Mouse (Mus musculus) forebrain, postnatal 0 days (tissue): ENCODE data around the gene Iqcd. TPM values are rescaled to one million over a fixed set of nuclear protein-coding genes. Genes with fewer than 3 reads are reported as not detected.

Experiments used
- ATAC-seq: fragments of 200-750 bp; cut with Nextera tagmentation; 2 replicates; pipeline ENCODE4 v1.8.0; 2017; ENCODE audit warnings: mild to moderate bottlenecking, moderate library complexity
- DNase-seq: peaks from one replicate; pipeline ENCODE4 v3.0.0-alpha.2; 2015
- H3K27ac ChIP-seq: fragments of 300-500 bp; sonication (generic); 2 replicates; pipeline ENCODE4 v1.5.1; 2014; ENCODE audit warnings: low read depth, mild to moderate bottlenecking, antibody characterized with exemption, low read length, moderate library complexity, mixed read lengths
- H3K27me3 ChIP-seq: fragments of 300-500 bp; sonication (generic); 2 replicates; pipeline ENCODE4 v1.6.1; 2014; ENCODE audit warnings: mild to moderate bottlenecking, low read length, mixed read lengths; ENCODE audit not compliant: insufficient read depth
- H3K36me3 ChIP-seq: fragments of 300-500 bp; sonication (generic); 2 replicates; pipeline ENCODE4 v1.6.1; 2014; ENCODE audit warnings: mild to moderate bottlenecking, moderate library complexity; ENCODE audit not compliant: insufficient read depth
- H3K4me1 ChIP-seq: fragments of 300-500 bp; sonication (generic); 2 replicates; pipeline ENCODE4 v1.6.1; 2014; ENCODE audit warnings: antibody characterized with exemption; ENCODE audit not compliant: insufficient read depth
- H3K4me2 ChIP-seq: fragments of 300-500 bp; sonication (generic); 2 replicates; pipeline ENCODE4 v1.6.1; 2014; ENCODE audit warnings: low read depth, mild to moderate bottlenecking, moderate library complexity
- H3K4me3 ChIP-seq: fragments of 300-500 bp; sonication (generic); 2 replicates; pipeline ENCODE4 v1.5.1; 2014; ENCODE audit warnings: low read depth, low read length, mixed read lengths
- H3K9ac ChIP-seq: fragments of 300-500 bp; sonication (generic); 2 replicates; pipeline ENCODE4 v1.6.1; 2014; ENCODE audit warnings: mild to moderate bottlenecking
- H3K9me3 ChIP-seq: fragments of 300-500 bp; sonication (generic); 2 replicates; pipeline ENCODE4 v1.6.1; 2016; ENCODE audit warnings: low read length
- CTCF ChIP-seq: sonication (generic); IDR thresholded peaks from 2 replicates; pipeline ENCODE4 v1.5.1; 2016; ENCODE audit warnings: antibody characterized with exemption, control low read depth, low read depth
- WGBS: fragments of 180-500 bp; shearing (Covaris S2); extraction: QIAGEN DNeasy Blood & Tissue Kit; methylation state at CpG from one replicate; pipeline ENCODE4 v1.1.7; 2014; 5-methylcytosine and 5-hydroxymethylcytosine counted together
- polyA plus RNA-seq: library from polyadenylated mRNA; unstranded; fragments of >200 nt; fragmentation: Nextera tagmentation; extraction: Ambion mirVana; gene quantifications from 2 replicates; pipeline ENCODE4 v1.2.1, GENCODE M21; 2015
- total RNA-seq: library from RNA; depleted of rRNA; stranded (reverse); fragments of >200 nt; gene quantifications from 2 replicates; pipeline ENCODE4 v1.2.3, GENCODE M21; 2014

The Iqcd gene
- total and polyA plus RNA-seq, 2 experiments from 2014 or later = 1.8 to 2.0 TPM

DNA sequence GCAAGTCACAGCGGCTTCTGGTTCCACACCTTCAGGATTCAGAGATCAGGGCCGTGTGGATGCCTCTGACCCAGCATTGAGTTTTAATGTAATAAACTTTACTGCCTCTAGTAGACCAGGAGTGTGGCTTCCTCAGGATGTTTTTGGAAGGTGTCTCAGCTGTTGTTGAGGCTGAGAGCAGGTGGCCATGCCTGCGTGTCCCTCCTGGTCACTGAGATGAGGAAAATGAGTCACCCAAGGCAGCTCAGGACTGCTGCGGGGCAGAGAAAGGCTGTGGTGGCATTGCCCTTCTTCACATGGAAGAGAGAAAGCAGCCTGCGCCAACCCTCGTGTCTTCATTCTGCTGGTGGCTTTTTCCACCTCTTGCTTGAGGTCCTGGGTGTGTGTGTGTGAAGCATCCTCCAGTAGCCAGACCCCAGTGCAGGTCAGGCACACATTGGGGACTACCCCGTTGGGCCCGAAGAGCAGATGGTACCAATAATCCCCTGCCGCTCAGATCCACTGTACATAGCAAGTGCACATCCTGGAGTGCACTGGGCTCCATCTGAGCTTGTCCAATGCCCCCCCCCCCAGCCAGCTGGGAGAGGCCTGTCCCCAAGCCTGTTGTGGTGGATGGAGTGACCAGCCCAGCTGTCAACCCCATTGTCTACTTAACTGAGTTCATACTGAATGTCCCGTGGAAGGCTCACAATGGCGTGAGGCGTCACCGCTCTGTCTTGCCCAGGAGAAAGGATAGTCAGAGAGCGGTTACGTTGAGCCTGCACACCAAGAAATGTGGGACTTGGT lies 38.9 kb downstream of the Iqcd start:
- Histone ChIP-seq H3K4me3 (no peak overlapping the region), H3K4me1 (no peaks in the 10 kb centered on the region), H3K27me3 (no peaks in the 10 kb centered on the region), H3K9ac (no peak overlapping the region), H3K36me3 (peaks cover 43% of the 10 kb centered on the region), H3K27ac (no peak overlapping the region), H3K9me3 (no peaks in the 10 kb centered on the region), H3K4me2 (no peak overlapping the region)
- no peak for DNase-seq
- no peak for ATAC-seq
- no peak for TF ChIP-seq CTCF
- WGBS = 84% methylated on average over 15 of the region's 15 CpGs

DNA sequence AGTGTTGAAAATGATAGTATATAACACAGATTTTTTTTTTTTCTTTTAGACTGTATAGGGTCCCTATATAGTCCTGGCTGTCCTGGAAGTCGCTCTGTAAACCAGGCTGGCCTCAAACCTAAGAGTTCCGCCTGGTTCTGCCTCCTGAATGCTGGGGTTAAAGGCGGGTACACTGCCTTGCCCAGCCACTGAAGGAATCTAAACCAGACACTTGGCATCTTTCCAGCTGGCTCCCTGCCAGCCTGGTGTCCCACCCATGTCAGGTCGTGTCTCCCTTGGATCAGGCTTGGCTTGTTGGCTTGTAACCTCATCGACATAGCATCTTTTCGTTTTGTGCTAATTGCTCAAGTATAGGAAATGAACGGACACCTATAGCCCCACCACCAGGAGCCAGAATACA lies 39.8 kb downstream of the Iqcd start:
- no peaks in the 10 kb centered on the region for H3K27me3 ChIP-seq
- ATAC-seq (no peak), DNase-seq (no peak)
- H3K36me3 ChIP-seq = peaks cover 40% of the 10 kb centered on the region
- no peak overlapping the region for H3K4me3 ChIP-seq
- 44% methylated on average over 7 of the region's 7 CpGs for WGBS
- TF ChIP-seq CTCF = no peak
- no peaks in the 10 kb centered on the region for H3K9me3 ChIP-seq
- no peak overlapping the region for H3K27ac ChIP-seq
- H3K9ac ChIP-seq = no peak overlapping the region
- H3K4me1 ChIP-seq = no peaks in the 10 kb centered on the region
- H3K4me2 ChIP-seq = no peak overlapping the region

DNA sequence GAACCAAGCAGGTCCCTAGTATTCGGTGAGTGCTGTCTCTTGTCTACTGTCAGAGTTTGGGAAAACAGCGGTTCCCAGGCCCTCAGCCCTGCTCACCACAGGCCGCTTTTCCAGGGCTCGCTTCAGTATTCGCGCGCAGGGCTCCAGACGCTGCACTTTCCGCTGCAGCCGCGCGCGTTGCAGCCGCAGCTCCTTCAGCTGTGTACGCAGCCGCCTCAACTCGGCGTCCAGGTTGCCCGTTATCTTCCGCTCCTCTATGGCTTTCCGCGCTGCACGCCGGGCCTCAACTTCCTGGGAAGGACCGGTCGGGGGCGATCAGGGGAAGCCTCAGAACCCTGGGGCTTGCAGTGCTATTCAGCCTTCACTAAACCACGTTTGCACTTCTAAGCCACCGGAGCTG lies 42.3 kb downstream of the Iqcd start:
- Histone ChIP-seq H3K4me3 (no peak overlapping the region), H3K27ac (no peak overlapping the region), H3K36me3 (peaks cover 20% of the 10 kb centered on the region), H3K9ac (no peak overlapping the region), H3K27me3 (no peaks in the 10 kb centered on the region), H3K4me1 (no peaks in the 10 kb centered on the region), H3K9me3 (no peaks in the 10 kb centered on the region), H3K4me2 (peak overlapping the region; percentile 30; the same call in 1 of the 2 replicates)
- 6% methylated on average over 29 of the region's 29 CpGs for WGBS
- no peak for DNase-seq
- ATAC-seq = 0 out of 2 replicates have a peak, but pooled peaks have one; percentile 26
- no peak for TF ChIP-seq CTCF

GRCm38 (mm10) chr5:120631892-120632291 lies 43.1 kb downstream of the Iqcd start:
- H3K27ac ChIP-seq = no peak overlapping the region
- DNase-seq (no peak), ATAC-seq (no peak)
- WGBS = 86% methylated on average over 5 of the region's 5 CpGs
- no peaks in the 10 kb centered on the region for H3K27me3 ChIP-seq
- no peak overlapping the region for H3K9ac ChIP-seq
- H3K9me3 ChIP-seq = no peaks in the 10 kb centered on the region
- peaks cover 13% of the 10 kb centered on the region for H3K36me3 ChIP-seq
- TF ChIP-seq CTCF = peak; percentile 35; the same call in 1 of the 2 replicates
- no peak overlapping the region for H3K4me3 ChIP-seq
- no peak overlapping the region for H3K4me2 ChIP-seq
- H3K4me1 ChIP-seq = no peaks in the 10 kb centered on the region

GRCm38 (mm10) chr5:120634131-120634530 lies 45.3 kb downstream of the Iqcd start, which contains the start of gene Cfap73:
Gene Cfap73 (minus strand): TSS chr5:120634235.
- ATAC-seq = no peak
- H3K36me3 ChIP-seq = no peaks in the 10 kb centered on the region
- no peak for TF ChIP-seq CTCF
- no peak within 1 kb of the TSS for H3K27ac ChIP-seq
- no peak within 1 kb of the TSS for H3K9ac ChIP-seq
- H3K4me1 ChIP-seq = no peaks in the 10 kb centered on the region
- WGBS = 60% methylated on average over 9 of the region's 9 CpGs
- no peak for DNase-seq
- H3K4me3 ChIP-seq = no peak within 1 kb of the TSS
- H3K4me2 ChIP-seq = no peak within 1 kb of the TSS
- H3K27me3 ChIP-seq = no peaks in the 10 kb centered on the region
- no peaks in the 10 kb centered on the region for H3K9me3 ChIP-seq

DNA sequence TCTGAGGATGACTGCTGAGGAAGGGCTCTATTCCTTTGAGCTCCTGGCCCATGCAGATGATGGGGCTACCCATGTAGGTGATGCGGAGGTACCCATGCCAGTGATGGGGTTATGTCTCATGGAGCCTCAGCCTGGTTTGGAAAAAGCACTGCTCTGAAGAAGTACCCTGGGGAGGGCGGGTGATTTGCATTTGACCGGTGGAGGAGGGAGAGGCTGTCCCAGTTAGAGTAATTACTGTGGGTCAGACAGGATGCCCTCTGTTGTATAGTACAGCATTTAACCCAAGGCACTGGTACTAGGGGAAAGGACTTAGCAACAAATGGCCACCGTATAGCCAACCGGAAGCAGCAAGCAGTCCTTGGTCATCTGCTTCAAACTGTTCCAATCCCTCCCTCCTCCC lies 46.0 kb downstream of the Iqcd start:
- Histone ChIP-seq H3K4me3 (no peak overlapping the region), H3K27ac (no peak overlapping the region), H3K9ac (no peak overlapping the region), H3K9me3 (no peaks in the 10 kb centered on the region), H3K27me3 (no peaks in the 10 kb centered on the region), H3K4me1 (no peaks in the 10 kb centered on the region), H3K36me3 (no peaks in the 10 kb centered on the region), H3K4me2 (no peak overlapping the region)
- no peak for ATAC-seq
- WGBS = 56% methylated on average over 5 of the region's 5 CpGs
- TF ChIP-seq CTCF = no peak
- no peak for DNase-seq

DNA sequence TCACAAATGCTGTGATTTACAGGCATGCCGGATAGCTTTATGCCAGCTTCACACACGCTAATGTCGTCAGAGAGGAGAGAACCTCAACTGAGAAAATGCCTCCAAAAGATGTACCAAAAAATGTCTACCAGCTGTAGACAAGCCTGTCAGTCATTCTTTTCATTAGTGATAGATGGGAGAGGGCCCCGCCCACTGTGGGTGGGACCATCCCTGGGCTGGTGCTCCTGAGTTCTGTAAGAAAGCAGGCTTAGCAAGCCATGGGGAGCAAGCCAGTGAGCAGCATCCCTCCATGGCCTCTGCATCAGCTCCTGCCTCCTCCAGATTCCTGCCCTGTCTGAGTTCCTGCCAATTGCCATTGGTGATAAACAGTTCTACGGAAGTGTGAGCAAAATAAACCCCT lies 46.8 kb downstream of the Iqcd start:
- ATAC-seq = 0 out of 2 replicates have a peak, but pooled peaks have one; percentile 25
- Histone ChIP-seq H3K4me3 (no peak overlapping the region), H3K9me3 (no peaks in the 10 kb centered on the region), H3K4me2 (no peak overlapping the region), H3K36me3 (no peaks in the 10 kb centered on the region), H3K9ac (no peak overlapping the region), H3K27ac (0 out of 2 replicates have a peak overlapping the region, but pooled peaks have one; percentile 35), H3K4me1 (no peaks in the 10 kb centered on the region), H3K27me3 (no peaks in the 10 kb centered on the region)
- TF ChIP-seq CTCF = no peak
- no peak for DNase-seq
- 78% methylated on average over 5 of the region's 5 CpGs for WGBS
